Mouse (Mus musculus): Measurements from ENCODE around the gene Tnnt3. TPM values are rescaled to one million over a fixed set of nuclear protein-coding genes. Genes with fewer than 3 reads are reported as not detected.

Gene Tnnt3
- polyA plus RNA-seq, 1 experiment from 2014 or later: 16.0 TPM

DNA sequence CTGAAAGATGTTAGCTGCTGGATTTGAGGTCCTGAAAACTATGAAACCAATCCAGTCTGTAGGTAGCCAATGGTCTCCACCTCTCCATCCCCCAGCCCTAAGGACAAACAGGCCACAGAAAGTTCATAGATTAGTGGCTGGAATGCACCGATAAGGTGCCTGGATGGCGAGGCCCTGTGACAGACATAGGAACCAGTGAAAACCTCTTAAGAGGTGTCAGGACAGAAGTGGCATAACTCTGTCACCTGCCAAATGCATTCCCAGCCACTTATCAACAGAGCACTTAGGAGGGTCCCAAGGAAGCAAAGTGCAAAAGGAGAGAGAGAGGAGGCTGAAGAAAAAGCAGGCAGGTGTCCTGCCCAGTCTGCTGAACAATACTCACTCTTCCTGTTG, 39.3 kb upstream of the Tnnt3 start:
- peak; percentile 64 for ATAC-seq (replicated peaks; ENCODE audit: insufficient number of reproducible peaks, low FRiP score, low TSS enrichment)
- peak overlapping the region; percentile 98 for H3K27ac ChIP-seq (ENCODE audit: low read depth, low read length)
- peaks cover 72% of the 10 kb centered on the region for H3K4me1 ChIP-seq (ENCODE audit: control insufficient read depth, insufficient read depth, low read length)
- H3K27me3 ChIP-seq (ENCODE audit: control insufficient read depth, insufficient read depth, low read length): no peaks in the 10 kb centered on the region
- H3K9me3 ChIP-seq (replicated peaks; ENCODE audit: control insufficient read depth, low read length): no peaks in the 10 kb centered on the region
- no peak overlapping the region for H3K4me2 ChIP-seq
- 13% methylated on average over 2 of the region's 2 CpGs for WGBS (ENCODE audit: insufficient replicate concordance)
- H3K36me3 ChIP-seq (ENCODE audit: control insufficient read depth, insufficient read depth, low read length): no peaks in the 10 kb centered on the region
- no peak overlapping the region; the same call in 1 of the 2 replicates for H3K9ac ChIP-seq (ENCODE audit: low read depth, low read length)
- H3K4me3 ChIP-seq (ENCODE audit: low read depth, low read length): no peak overlapping the region

DNA sequence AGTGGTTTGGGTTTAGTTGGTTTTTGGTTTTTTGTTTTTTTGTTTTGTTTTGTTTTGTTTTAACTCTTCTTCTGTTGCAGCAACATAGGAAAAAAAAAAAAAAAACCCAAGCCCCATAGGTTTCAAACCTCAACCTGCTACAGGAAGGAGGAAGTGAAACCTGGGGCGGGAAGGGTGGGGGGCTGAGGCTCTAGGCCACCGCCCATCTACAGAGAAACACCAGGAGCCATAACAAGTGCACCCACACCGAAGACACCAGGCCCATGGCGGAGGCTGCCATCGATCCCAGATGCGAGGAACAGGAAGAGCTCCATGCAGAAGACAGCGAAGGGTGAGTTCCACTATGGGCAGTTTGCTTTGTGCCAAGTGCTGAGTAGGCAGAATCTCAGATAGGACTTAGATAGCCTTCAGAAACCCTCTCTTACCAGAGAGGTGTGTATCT, 38.0 kb upstream of the Tnnt3 start, which contains the start of gene Lsp1:
TSS of gene Lsp1 (plus strand) at position 174 of the 442 bp plus-strand sequence.
- ATAC-seq (replicated peaks; ENCODE audit: insufficient number of reproducible peaks, low FRiP score, low TSS enrichment): no peak
- WGBS (ENCODE audit: insufficient replicate concordance): 92% methylated on average over 7 of the region's 7 CpGs
- Histone ChIP-seq H3K27me3 (ENCODE audit: control insufficient read depth, insufficient read depth, low read length) (no peaks in the 10 kb centered on the region), H3K27ac (ENCODE audit: low read depth, low read length) (peak within 1 kb of the TSS; percentile 98), H3K9ac (ENCODE audit: low read depth, low read length) (peak within 1 kb of the TSS; percentile 34; the same call in 1 of the 2 replicates), H3K36me3 (ENCODE audit: control insufficient read depth, insufficient read depth, low read length) (no peaks in the 10 kb centered on the region), H3K4me2 (no peak within 1 kb of the TSS), H3K4me3 (ENCODE audit: low read depth, low read length) (no peak within 1 kb of the TSS), H3K9me3 (replicated peaks; ENCODE audit: control insufficient read depth, low read length) (no peaks in the 10 kb centered on the region), H3K4me1 (ENCODE audit: control insufficient read depth, insufficient read depth, low read length) (peaks cover 64% of the 10 kb centered on the region)

DNA sequence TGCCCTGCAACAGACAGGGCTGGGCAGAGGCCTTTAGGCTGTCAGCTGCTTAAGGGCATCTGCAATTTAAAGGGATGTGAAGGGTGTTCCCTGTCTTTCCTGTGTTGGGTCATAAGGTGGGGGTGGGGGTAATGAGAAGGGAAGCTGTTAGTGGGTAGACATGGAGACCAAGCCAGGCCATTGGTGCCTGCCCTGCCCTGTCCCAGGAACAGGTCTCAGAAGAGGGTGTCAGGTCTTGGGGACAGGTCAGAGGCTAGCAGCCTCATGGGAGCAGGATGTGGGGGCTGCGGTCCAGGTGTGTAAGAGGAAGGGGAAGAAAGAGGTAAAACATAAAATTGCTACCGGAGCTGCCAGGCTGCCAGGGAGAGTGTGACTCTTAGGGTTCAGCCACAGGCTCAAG, 37.2 kb upstream of the Tnnt3 start:
- H3K9ac ChIP-seq (ENCODE audit: low read depth, low read length): no peak overlapping the region
- H3K4me2 ChIP-seq: no peak overlapping the region
- H3K4me3 ChIP-seq (ENCODE audit: low read depth, low read length): no peak overlapping the region
- ATAC-seq (replicated peaks; ENCODE audit: insufficient number of reproducible peaks, low FRiP score, low TSS enrichment): no peak
- no peaks in the 10 kb centered on the region for H3K27me3 ChIP-seq (ENCODE audit: control insufficient read depth, insufficient read depth, low read length)
- WGBS (ENCODE audit: insufficient replicate concordance): 79% methylated on average over 2 of the region's 2 CpGs
- H3K4me1 ChIP-seq (ENCODE audit: control insufficient read depth, insufficient read depth, low read length): peaks cover 56% of the 10 kb centered on the region
- H3K9me3 ChIP-seq (replicated peaks; ENCODE audit: control insufficient read depth, low read length): no peaks in the 10 kb centered on the region
- H3K27ac ChIP-seq (ENCODE audit: low read depth, low read length): 0 out of 2 replicates have a peak overlapping the region, but pooled peaks have one; percentile 10
- H3K36me3 ChIP-seq (ENCODE audit: control insufficient read depth, insufficient read depth, low read length): no peaks in the 10 kb centered on the region

DNA sequence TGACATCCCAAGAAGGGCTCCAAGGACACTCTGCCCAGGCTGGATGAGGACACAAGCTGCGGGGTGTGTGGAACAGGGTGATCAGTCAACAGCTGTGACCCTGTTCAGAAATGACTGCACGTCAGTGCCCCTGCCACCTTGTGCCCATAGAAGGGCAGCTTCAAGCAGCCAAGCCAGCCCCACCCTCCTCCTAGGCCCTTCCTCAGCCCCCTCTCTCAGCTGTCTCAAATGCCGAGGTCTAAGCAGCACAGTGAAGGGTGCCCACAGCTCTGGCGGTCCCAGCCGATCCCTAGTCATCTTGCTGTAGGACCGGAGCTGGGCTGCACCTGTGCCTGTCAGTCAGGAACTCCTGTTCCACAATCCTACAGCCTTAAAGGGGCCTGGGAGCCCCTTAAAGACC, 36.4 kb upstream of the Tnnt3 start:
- H3K9ac ChIP-seq (ENCODE audit: low read depth, low read length): 0 out of 2 replicates have a peak overlapping the region, but pooled peaks have one; percentile 6
- H3K4me3 ChIP-seq (ENCODE audit: low read depth, low read length): no peak overlapping the region
- H3K9me3 ChIP-seq (replicated peaks; ENCODE audit: control insufficient read depth, low read length): no peaks in the 10 kb centered on the region
- H3K27ac ChIP-seq (ENCODE audit: low read depth, low read length): no peak overlapping the region
- H3K27me3 ChIP-seq (ENCODE audit: control insufficient read depth, insufficient read depth, low read length): no peaks in the 10 kb centered on the region
- H3K36me3 ChIP-seq (ENCODE audit: control insufficient read depth, insufficient read depth, low read length): no peaks in the 10 kb centered on the region
- WGBS (ENCODE audit: insufficient replicate concordance): 84% methylated on average over 6 of the region's 6 CpGs
- ATAC-seq (replicated peaks; ENCODE audit: insufficient number of reproducible peaks, low FRiP score, low TSS enrichment): no peak
- no peak overlapping the region for H3K4me2 ChIP-seq
- H3K4me1 ChIP-seq (ENCODE audit: control insufficient read depth, insufficient read depth, low read length): peaks cover 50% of the 10 kb centered on the region

DNA sequence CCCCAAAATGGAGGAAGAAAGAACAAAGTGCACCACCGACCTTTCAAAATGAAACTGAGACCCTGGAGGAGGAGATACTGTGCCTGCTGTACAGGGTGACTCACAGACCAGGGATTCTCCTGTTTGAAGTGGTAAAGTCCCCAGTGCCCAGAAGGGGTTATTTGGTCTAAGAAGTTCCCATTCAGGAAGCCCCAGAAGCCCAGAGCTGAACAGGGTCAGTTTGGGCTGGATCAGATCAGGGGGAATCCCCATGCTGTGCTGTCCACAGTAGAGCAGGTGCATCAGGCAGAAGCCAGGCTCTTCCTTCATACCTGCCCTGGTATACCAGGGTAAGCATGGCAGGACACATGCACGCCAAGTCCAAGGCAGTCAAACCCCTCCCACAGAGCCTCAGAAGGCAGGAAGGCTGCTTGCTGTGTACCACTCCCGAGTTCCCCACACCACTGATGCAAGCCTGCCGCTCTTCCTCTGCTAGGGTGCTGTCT, 36.0 kb upstream of the Tnnt3 start:
- Histone ChIP-seq H3K27me3 (ENCODE audit: control insufficient read depth, insufficient read depth, low read length) (no peaks in the 10 kb centered on the region), H3K4me3 (ENCODE audit: low read depth, low read length) (no peak overlapping the region), H3K9ac (ENCODE audit: low read depth, low read length) (no peak overlapping the region; the same call in 1 of the 2 replicates), H3K9me3 (replicated peaks; ENCODE audit: control insufficient read depth, low read length) (no peaks in the 10 kb centered on the region), H3K36me3 (ENCODE audit: control insufficient read depth, insufficient read depth, low read length) (no peaks in the 10 kb centered on the region), H3K4me2 (no peak overlapping the region), H3K27ac (ENCODE audit: low read depth, low read length) (no peak overlapping the region), H3K4me1 (ENCODE audit: control insufficient read depth, insufficient read depth, low read length) (peaks cover 45% of the 10 kb centered on the region)
- no peak for ATAC-seq (replicated peaks; ENCODE audit: insufficient number of reproducible peaks, low FRiP score, low TSS enrichment)
- 73% methylated on average over 4 of the region's 4 CpGs for WGBS (ENCODE audit: insufficient replicate concordance)

DNA sequence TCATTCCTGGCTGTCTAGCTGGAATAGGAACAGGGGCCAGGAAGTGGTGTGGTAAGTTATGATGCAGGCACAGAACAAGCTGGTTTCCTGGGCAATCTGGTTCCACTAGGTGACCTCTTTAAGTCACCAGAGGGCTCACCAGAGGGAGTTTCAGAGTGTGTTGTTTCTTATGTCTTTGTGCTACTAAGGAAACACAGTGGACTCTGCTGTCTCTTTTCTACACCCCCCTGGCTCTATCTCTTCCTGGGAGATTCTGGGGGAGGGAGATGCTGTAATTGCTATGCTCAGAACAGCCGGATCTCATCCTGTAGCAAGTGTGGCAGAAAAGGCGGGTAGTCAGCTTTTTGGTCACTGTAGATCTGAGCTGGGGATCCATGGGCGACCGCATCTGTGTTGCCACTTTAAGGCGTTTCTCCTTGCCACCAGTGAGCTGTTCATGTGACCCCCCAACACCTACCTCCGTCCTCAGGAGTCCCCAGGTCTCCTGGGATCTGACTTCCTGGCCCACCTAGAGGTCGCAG, 28.4 kb upstream of the Tnnt3 start:
- no peak overlapping the region for H3K4me3 ChIP-seq (ENCODE audit: low read depth, low read length)
- H3K9ac ChIP-seq (ENCODE audit: low read depth, low read length): 0 out of 2 replicates have a peak overlapping the region, but pooled peaks have one; percentile 2
- ATAC-seq (replicated peaks; ENCODE audit: insufficient number of reproducible peaks, low FRiP score, low TSS enrichment): no peak
- H3K36me3 ChIP-seq (ENCODE audit: control insufficient read depth, insufficient read depth, low read length): no peaks in the 10 kb centered on the region
- WGBS (ENCODE audit: insufficient replicate concordance): 69% methylated on average over 7 of the region's 7 CpGs
- peak overlapping the region; percentile 86 for H3K27ac ChIP-seq (ENCODE audit: low read depth, low read length)
- H3K9me3 ChIP-seq (replicated peaks; ENCODE audit: control insufficient read depth, low read length): no peaks in the 10 kb centered on the region
- H3K4me2 ChIP-seq: no peak overlapping the region
- no peaks in the 10 kb centered on the region for H3K27me3 ChIP-seq (ENCODE audit: control insufficient read depth, insufficient read depth, low read length)
- H3K4me1 ChIP-seq (ENCODE audit: control insufficient read depth, insufficient read depth, low read length): peaks cover 36% of the 10 kb centered on the region

DNA sequence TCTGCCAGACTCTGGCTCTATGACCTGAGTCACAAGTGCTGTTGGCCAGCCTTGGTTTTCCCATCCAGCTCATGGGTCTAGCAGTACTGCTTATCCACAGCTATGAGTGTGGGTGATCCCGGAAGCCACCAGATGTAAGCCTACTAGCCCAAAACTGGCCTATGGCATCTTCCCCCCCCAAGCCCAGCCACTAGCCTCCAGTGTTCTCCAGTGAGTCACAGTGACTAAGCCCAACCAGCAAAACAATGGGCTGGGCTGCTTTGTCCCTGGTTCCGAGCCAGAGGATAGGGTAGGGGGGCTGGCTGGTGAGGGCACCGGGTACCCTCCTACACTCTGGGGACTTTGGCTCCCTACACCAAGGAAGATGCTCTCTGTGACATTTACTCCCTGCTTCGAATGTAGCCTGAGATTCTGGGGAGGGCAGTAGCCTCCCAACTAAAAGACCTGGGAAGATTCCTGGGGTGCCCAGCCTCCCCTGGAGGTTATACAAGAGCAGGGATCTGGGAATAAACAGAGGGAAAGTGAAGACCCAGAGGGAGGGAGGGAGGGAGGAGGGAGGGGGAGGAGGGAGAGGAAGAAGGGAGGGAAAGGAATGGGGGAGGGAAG, 27.7 kb upstream of the Tnnt3 start:
- WGBS (ENCODE audit: insufficient replicate concordance): 14% methylated on average over 4 of the region's 4 CpGs

DNA sequence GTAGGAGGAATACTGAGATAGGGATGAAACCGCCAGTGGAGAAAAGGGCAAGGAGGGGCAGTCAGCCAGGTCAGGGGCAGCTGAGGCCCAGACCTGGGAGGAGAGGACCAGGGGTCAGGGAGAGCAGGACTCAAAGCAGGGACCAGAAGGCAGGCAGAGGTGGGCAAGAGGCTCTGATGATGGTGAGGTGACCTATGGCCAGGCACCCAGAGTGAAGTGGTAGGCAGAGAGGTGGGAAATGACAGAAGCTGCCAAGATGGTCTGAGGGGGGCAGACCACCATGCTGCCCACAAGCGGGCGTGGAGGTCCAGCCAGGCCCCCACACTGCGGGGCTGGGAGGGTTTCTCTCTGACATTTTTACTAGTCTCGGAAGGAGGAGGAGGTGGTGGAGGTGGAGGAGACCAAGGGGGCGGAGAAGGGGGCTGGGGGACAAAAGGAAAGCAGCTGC, 27.2 kb upstream of the Tnnt3 start:
- ATAC-seq (replicated peaks; ENCODE audit: insufficient number of reproducible peaks, low FRiP score, low TSS enrichment): no peak
- Histone ChIP-seq H3K9ac (ENCODE audit: low read depth, low read length) (peak overlapping the region; percentile 69; the same call in 1 of the 2 replicates), H3K27me3 (ENCODE audit: control insufficient read depth, insufficient read depth, low read length) (no peaks in the 10 kb centered on the region), H3K9me3 (replicated peaks; ENCODE audit: control insufficient read depth, low read length) (no peaks in the 10 kb centered on the region), H3K4me3 (ENCODE audit: low read depth, low read length) (no peak overlapping the region), H3K36me3 (ENCODE audit: control insufficient read depth, insufficient read depth, low read length) (no peaks in the 10 kb centered on the region), H3K27ac (ENCODE audit: low read depth, low read length) (peak overlapping the region; percentile 86), H3K4me2 (peak overlapping the region; percentile 45; the same call in 1 of the 2 replicates), H3K4me1 (ENCODE audit: control insufficient read depth, insufficient read depth, low read length) (peaks cover 42% of the 10 kb centered on the region)
- 48% methylated on average over 6 of the region's 6 CpGs for WGBS (ENCODE audit: insufficient replicate concordance)

More for the DNA sequence above, 27.7 kb upstream of the Tnnt3 start:
- H3K4me2 ChIP-seq: no peak overlapping the region
- no peaks in the 10 kb centered on the region for H3K36me3 ChIP-seq (ENCODE audit: control insufficient read depth, insufficient read depth, low read length)
- H3K9me3 ChIP-seq (replicated peaks; ENCODE audit: control insufficient read depth, low read length): no peaks in the 10 kb centered on the region
- H3K9ac ChIP-seq (ENCODE audit: low read depth, low read length): no peak overlapping the region; the same call in 1 of the 2 replicates
- no peaks in the 10 kb centered on the region for H3K27me3 ChIP-seq (ENCODE audit: control insufficient read depth, insufficient read depth, low read length)
- H3K4me1 ChIP-seq (ENCODE audit: control insufficient read depth, insufficient read depth, low read length): peaks cover 42% of the 10 kb centered on the region
- peak; percentile 60; the same call in 1 of the 2 replicates for ATAC-seq (replicated peaks; ENCODE audit: insufficient number of reproducible peaks, low FRiP score, low TSS enrichment)
- H3K4me3 ChIP-seq (ENCODE audit: low read depth, low read length): no peak overlapping the region
- peak overlapping the region; percentile 86 for H3K27ac ChIP-seq (ENCODE audit: low read depth, low read length)

Data from heart, embryonic 11.5 days (tissue).